ENCODE assay signal across 9 mouse cellular contexts in genomic region chr11:82684676-82685075, GRCm38 (mm10).
DNase-seq lines count a peak whose midpoint lies in the region; ATAC-seq and TF ChIP-seq lines count a peak whose summit lies in the region.
"Had no signal": no experiment of that assay in that cellular context is flagged by ENCODE, and none has a peak within 500 bp of the region (broad histone marks: within the 10 kb centered on the region; RNA-seq: fewer than 3 reads in every experiment).

No protein-coding gene starts in this region.

- 80% methylated on average over 6 of the region's 6 CpGs for WGBS in heart, embryonic 11.5 days (ENCODE audit: insufficient replicate concordance)
- WGBS in forebrain, embryonic 16.5 days: 40% methylated on average over 6 of the region's 6 CpGs
- 54% methylated on average over 6 of the region's 6 CpGs for WGBS in intestine, embryonic 16.5 days
- 45% methylated on average over 6 of the region's 6 CpGs for WGBS in stomach, postnatal 0 days

- no peak for TF ChIP-seq EP300 in stomach, postnatal 0 days (optimal IDR thresholded peaks at IDR 0.05)

- no peak overlapping the region for H3K9ac ChIP-seq in heart, embryonic 11.5 days (ENCODE audit: low read depth, low read length)
- no peak overlapping the region for H3K9ac ChIP-seq in forebrain, embryonic 16.5 days (replicated peaks; ENCODE audit: low read depth, low read length)
- H3K9ac ChIP-seq in intestine, embryonic 16.5 days (ENCODE audit: low read depth, low read length): no peak overlapping the region
- H3K9ac ChIP-seq in stomach, postnatal 0 days (ENCODE audit: low read length): no peak overlapping the region
- H3K9ac ChIP-seq: limb, embryonic 13.5 days had no signal

- H3K4me3 ChIP-seq in heart, embryonic 11.5 days (ENCODE audit: low read depth, low read length): no peak overlapping the region
- no peak overlapping the region for H3K4me3 ChIP-seq in forebrain, embryonic 16.5 days (replicated peaks; ENCODE audit: low read length)
- no peak overlapping the region for H3K4me3 ChIP-seq in intestine, embryonic 16.5 days (ENCODE audit: low read length)
- H3K4me3 ChIP-seq in stomach, postnatal 0 days (ENCODE audit: low read depth, low read length): no peak overlapping the region
- H3K4me3 ChIP-seq: limb, embryonic 13.5 days had no signal

- no peak overlapping the region for H3K27ac ChIP-seq in heart, embryonic 11.5 days (ENCODE audit: low read depth, low read length)
- H3K27ac ChIP-seq in forebrain, embryonic 16.5 days (ENCODE audit: low read length): no peak overlapping the region
- no peak overlapping the region; the same call in 1 of the 2 replicates for H3K27ac ChIP-seq in intestine, embryonic 16.5 days (ENCODE audit: low read length)
- no peak overlapping the region for H3K27ac ChIP-seq in stomach, postnatal 0 days (replicated peaks)
- H3K27ac ChIP-seq: limb, embryonic 13.5 days had no signal

- intact Hi-C loops in left cerebral cortex, postnatal 4 days (cut with DNase I): loop anchor here (10.0 kb wide), 1 partner anchor 430 kb away; no protein-coding TSS in a partner anchor

- H3K36me3 ChIP-seq in heart, embryonic 11.5 days (ENCODE audit: control insufficient read depth, insufficient read depth, low read length): no peaks in the 10 kb centered on the region
- no peaks in the 10 kb centered on the region for H3K36me3 ChIP-seq in forebrain, embryonic 16.5 days (ENCODE audit: control insufficient read depth, insufficient read depth)
- no peaks in the 10 kb centered on the region for H3K36me3 ChIP-seq in intestine, embryonic 16.5 days (ENCODE audit: control insufficient read depth, insufficient read depth, low read length)
- H3K36me3 ChIP-seq in stomach, postnatal 0 days (ENCODE audit: control insufficient read depth, insufficient read depth, low read length): no peaks in the 10 kb centered on the region
- H3K36me3 ChIP-seq: limb, embryonic 13.5 days had no signal

- no peak for ATAC-seq in heart, embryonic 11.5 days (replicated peaks; ENCODE audit: insufficient number of reproducible peaks, low FRiP score, low TSS enrichment)
- ATAC-seq in forebrain, embryonic 16.5 days: peak; percentile 69
- peak; percentile 64 for ATAC-seq in intestine, embryonic 16.5 days
- no peak; the same call in 1 of the 2 replicates for ATAC-seq in stomach, postnatal 0 days (ENCODE audit: low FRiP score, low TSS enrichment)

- no peaks in the 10 kb centered on the region for H3K4me1 ChIP-seq in heart, embryonic 11.5 days (ENCODE audit: control insufficient read depth, insufficient read depth, low read length)
- peaks cover 15% of the 10 kb centered on the region for H3K4me1 ChIP-seq in forebrain, embryonic 16.5 days (replicated peaks; ENCODE audit: control insufficient read depth, insufficient read depth, low read length)
- 0 out of 2 replicates have a peak, but pooled peaks cover 4% of the 10 kb centered on the region for H3K4me1 ChIP-seq in intestine, embryonic 16.5 days (ENCODE audit: control insufficient read depth, insufficient read depth, low read length)
- H3K4me1 ChIP-seq in stomach, postnatal 0 days (replicated peaks; ENCODE audit: control insufficient read depth, insufficient read depth): no peaks in the 10 kb centered on the region

- H3K9me3 ChIP-seq in heart, embryonic 11.5 days (replicated peaks; ENCODE audit: control insufficient read depth, low read length): no peaks in the 10 kb centered on the region
- H3K9me3 ChIP-seq in forebrain, embryonic 16.5 days (ENCODE audit: control insufficient read depth, low read length): no peaks in the 10 kb centered on the region
- H3K9me3 ChIP-seq in intestine, embryonic 16.5 days (ENCODE audit: control insufficient read depth, low read length): no peaks in the 10 kb centered on the region
- H3K9me3 ChIP-seq in stomach, postnatal 0 days (ENCODE audit: control insufficient read depth, low read length): no peaks in the 10 kb centered on the region
- H3K9me3 ChIP-seq: limb, embryonic 13.5 days had no signal

- H3K27me3 ChIP-seq in heart, embryonic 11.5 days (ENCODE audit: control insufficient read depth, insufficient read depth, low read length): peaks cover 5% of the 10 kb centered on the region; the same call in 1 of the 2 replicates
- no peaks in the 10 kb centered on the region for H3K27me3 ChIP-seq in forebrain, embryonic 16.5 days (replicated peaks; ENCODE audit: control insufficient read depth, insufficient read depth, low read length)
- H3K27me3 ChIP-seq in intestine, embryonic 16.5 days (replicated peaks; ENCODE audit: control insufficient read depth, insufficient read depth, low read length): no peaks in the 10 kb centered on the region
- no peaks in the 10 kb centered on the region for H3K27me3 ChIP-seq in stomach, postnatal 0 days (ENCODE audit: control insufficient read depth, insufficient read depth, low read length)

- no peak for TF ChIP-seq CTCF in stomach, postnatal 0 days (IDR thresholded peaks at IDR 0.05; ENCODE audit: low read depth)

- no peak overlapping the region for H3K4me2 ChIP-seq in heart, embryonic 11.5 days
- H3K4me2 ChIP-seq in forebrain, embryonic 16.5 days (ENCODE audit: low read length): no peak overlapping the region
- H3K4me2 ChIP-seq in intestine, embryonic 16.5 days (ENCODE audit: low read depth, low read length): no peak overlapping the region
- H3K4me2 ChIP-seq in stomach, postnatal 0 days (replicated peaks; ENCODE audit: low read depth): no peak overlapping the region
- H3K4me2 ChIP-seq: limb, embryonic 13.5 days had no signal

- DNase-seq in heart, adult 18-20 months: peak; percentile 60 to 61
- DNase-seq in adrenal gland, adult 8-10 months: peak; percentile 24
- DNase-seq in left cerebral cortex, postnatal 4 days: peak; percentile 84
- DNase-seq in stomach, postnatal 0 days (ENCODE audit: low spot score): peak; percentile 21
- DNase-seq in c-Kit-positive CD71-positive TER-119-positive erythroid progenitor cells, embryonic 14.5 days (ENCODE audit: low spot score): no peak

Comparison
In these comparisons a context has a peak if more than half of its experiments do, and no peak if none do; other contexts are left out.
1. ATAC-seq: peak in forebrain, embryonic 16.5 days (single experiment) and intestine, embryonic 16.5 days (single experiment); none in heart, embryonic 11.5 days (single experiment) and stomach, postnatal 0 days (single experiment).